Mouse (Mus musculus) megakaryocyte, embryonic 14.5 days (primary cell): ENCODE results near the gene Gm20388.

ENCODE experiments used
- FLI1 ChIP-seq: IDR thresholded peaks from 2 replicates; pipeline ENCODE4 v1.6.1; 2012; ENCODE audit warnings: low read length, inconsistent platforms, mixed read lengths
- GATA1 ChIP-seq: IDR thresholded peaks from 3 replicates; pipeline ENCODE4 v1.6.1; 2012; ENCODE audit warnings: mixed read lengths, low read length, inconsistent platforms, borderline replicate concordance

DNA sequence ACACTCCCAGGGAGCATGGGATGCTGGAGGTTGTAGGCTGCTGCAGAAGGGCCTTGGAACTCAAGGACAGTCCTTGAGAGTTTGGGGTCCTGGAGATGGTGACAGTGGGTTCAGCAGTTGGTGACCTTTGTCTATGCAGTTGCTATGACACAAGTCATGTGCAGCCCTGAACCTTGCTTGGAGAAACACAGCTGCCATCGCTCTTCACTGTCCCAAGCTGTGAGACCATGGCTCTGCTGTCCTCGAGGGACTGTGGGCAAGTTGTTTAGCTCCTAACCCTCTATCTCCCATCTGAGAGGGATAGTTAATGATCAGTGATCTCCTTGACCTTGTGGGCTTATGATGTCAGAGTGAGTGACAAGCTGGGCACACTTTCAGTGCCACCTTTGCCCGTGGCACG lies 125.9 kb downstream of the Gm20388 start:
- TF ChIP-seq GATA1 (no peak), FLI1 (no peak)
